Mouse (Mus musculus) intestine, embryonic 14.5 days (tissue): ENCODE measurements at regions not wholly inside any gene's neighbourhood (a gene's known extent, or its start where the extent isn't known, plus 50 kb on each side); places are given as distances from the start of the nearest gene placed in this dataset.

ENCODE experiments used
- ATAC-seq: fragments of 200-750 bp; cut with Nextera tagmentation; replicated peaks from 2 replicates; pipeline ENCODE4 v1.8.0; 2017; ENCODE audit warnings: low read depth, moderate number of reproducible peaks, moderate TSS enrichment, moderate library complexity; ENCODE audit not compliant: low FRiP score, low TSS enrichment
- DNase-seq: peaks from one replicate; pipeline ENCODE4 v3.0.0-alpha.2; 2018; ENCODE audit warnings: low spot score
- H3K27ac ChIP-seq: fragments of 300-500 bp; sonication (generic); 2 replicates; pipeline ENCODE4 v1.5.1; 2014; ENCODE audit warnings: low read depth, mild to moderate bottlenecking, control low read depth
- H3K27me3 ChIP-seq: fragments of 300-500 bp; sonication (generic); replicated peaks from 2 replicates; pipeline ENCODE4 v1.6.1; 2014; ENCODE audit warnings: low read length, control low read depth; ENCODE audit not compliant: control insufficient read depth, insufficient read depth
- H3K36me3 ChIP-seq: fragments of 300-500 bp; sonication (generic); 2 replicates; pipeline ENCODE4 v1.6.1; 2014; ENCODE audit warnings: low read length, control low read depth; ENCODE audit not compliant: control insufficient read depth, insufficient read depth
- H3K4me1 ChIP-seq: fragments of 300-500 bp; sonication (generic); replicated peaks from 2 replicates; pipeline ENCODE4 v1.6.1; 2014; ENCODE audit warnings: low read length, control low read depth, mixed read lengths; ENCODE audit not compliant: control insufficient read depth, insufficient read depth
- H3K4me2 ChIP-seq: fragments of 300-500 bp; sonication (generic); 2 replicates; pipeline ENCODE4 v1.6.1; 2014; ENCODE audit warnings: low read length
- H3K4me3 ChIP-seq: fragments of 300-500 bp; sonication (generic); 2 replicates; pipeline ENCODE4 v1.5.1; 2014; ENCODE audit warnings: low read depth, low read length, control low read depth, mixed read lengths
- H3K9ac ChIP-seq: fragments of 300-500 bp; sonication (generic); 2 replicates; pipeline ENCODE4 v1.6.1; 2014; ENCODE audit warnings: mild to moderate bottlenecking, low read length
- H3K9me3 ChIP-seq: fragments of 300-500 bp; sonication (generic); 2 replicates; pipeline ENCODE4 v1.6.1; 2016; ENCODE audit warnings: low read length, control low read depth; ENCODE audit not compliant: control insufficient read depth
- WGBS: fragments of 180-500 bp; shearing (Covaris S2); extraction: QIAGEN DNeasy Blood & Tissue Kit; methylation state at CpG from one replicate; pipeline ENCODE4 v1.1.7; 2014; 5-methylcytosine and 5-hydroxymethylcytosine counted together

- no peak for DNase-seq
- H3K9ac ChIP-seq = no peak overlapping the region
- H3K36me3 ChIP-seq = no peaks in the 10 kb centered on the region
- H3K27me3 ChIP-seq = no peaks in the 10 kb centered on the region
- H3K27ac ChIP-seq = no peak overlapping the region
- no peak for ATAC-seq
- no peaks in the 10 kb centered on the region for H3K9me3 ChIP-seq
- no peak overlapping the region for H3K4me2 ChIP-seq
- 63% methylated on average over 2 of the region's 2 CpGs for WGBS
- H3K4me1 ChIP-seq = no peaks in the 10 kb centered on the region
- H3K4me3 ChIP-seq = no peak overlapping the region
Measured at GRCm38 (mm10) chr16:79534370-79534769, 443.5 kb upstream of the Tmprss15 start.

DNA sequence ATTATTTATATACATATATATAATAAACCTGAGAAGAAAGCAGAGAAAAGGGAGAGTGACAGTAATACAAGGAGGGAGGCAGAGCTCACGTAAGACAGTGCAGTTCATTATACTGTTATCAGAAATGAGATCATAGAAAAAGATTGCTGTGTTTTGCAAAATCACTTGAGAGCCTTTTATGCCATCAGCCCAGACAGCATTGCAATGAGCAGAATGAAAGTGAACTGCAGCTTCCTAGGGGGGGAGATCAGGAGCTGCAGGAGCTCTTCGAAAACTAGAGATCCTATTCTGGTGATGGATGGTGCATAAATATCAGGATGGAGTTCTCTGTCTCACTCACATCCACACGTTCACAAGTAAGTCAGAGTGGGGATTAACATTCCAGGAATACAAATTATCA, 401.6 kb upstream of the Tmprss15 start:
- DNase-seq (no peak), ATAC-seq (no peak)
- no peaks in the 10 kb centered on the region for H3K36me3 ChIP-seq
- no peak overlapping the region for H3K4me2 ChIP-seq
- no peak overlapping the region for H3K4me3 ChIP-seq
- H3K4me1 ChIP-seq = no peaks in the 10 kb centered on the region
- no peak overlapping the region for H3K27ac ChIP-seq
- no peaks in the 10 kb centered on the region for H3K27me3 ChIP-seq
- no peaks in the 10 kb centered on the region for H3K9me3 ChIP-seq
- 53% methylated on average over 3 of the region's 3 CpGs for WGBS
- no peak overlapping the region for H3K9ac ChIP-seq

DNA sequence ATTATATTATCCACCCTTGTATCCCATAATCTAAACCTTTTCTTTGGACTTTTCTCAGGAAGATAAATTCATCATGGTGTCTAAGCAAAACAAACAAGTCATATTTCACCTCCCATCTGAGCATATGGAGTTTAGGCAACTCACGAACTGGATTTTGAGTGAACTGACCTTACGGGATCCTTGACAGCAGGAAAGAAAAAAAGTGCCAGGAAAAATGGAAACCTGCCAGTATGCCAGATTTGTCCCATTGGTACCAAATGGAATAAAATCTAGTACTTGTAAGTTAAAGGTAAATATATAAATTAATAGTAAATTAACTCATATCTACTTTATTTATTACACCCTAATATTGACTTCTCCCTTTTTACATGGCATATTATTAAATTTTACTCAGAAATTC, 360.0 kb upstream of the Tmprss15 start:
- H3K4me2 ChIP-seq = no peak overlapping the region
- no peaks in the 10 kb centered on the region for H3K36me3 ChIP-seq
- no peaks in the 10 kb centered on the region for H3K27me3 ChIP-seq
- DNase-seq = no peak
- no peak overlapping the region for H3K4me3 ChIP-seq
- no peaks in the 10 kb centered on the region for H3K4me1 ChIP-seq
- no peak overlapping the region for H3K27ac ChIP-seq
- H3K9ac ChIP-seq = no peak overlapping the region
- no peak for ATAC-seq
- 69% methylated on average over 2 of the region's 2 CpGs for WGBS
- no peaks in the 10 kb centered on the region for H3K9me3 ChIP-seq

DNA sequence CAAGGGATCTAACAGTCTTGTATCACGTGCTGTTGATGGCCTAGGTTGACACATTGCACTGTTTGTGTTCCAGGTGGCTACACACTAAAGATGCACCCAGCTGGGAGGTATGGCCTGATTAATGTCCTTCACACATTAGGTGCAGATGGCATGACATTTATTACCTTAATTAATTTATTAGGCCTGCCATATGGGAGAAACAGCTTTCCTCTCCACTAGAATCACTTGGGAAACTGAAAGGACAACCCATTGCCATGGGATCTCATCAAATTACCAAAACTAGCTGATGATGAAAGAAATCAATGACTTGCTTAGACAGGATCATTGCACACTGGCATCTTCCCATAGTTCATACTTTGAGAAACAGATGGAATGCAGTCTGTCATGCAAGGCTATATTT, 358.8 kb upstream of the Tmprss15 start:
- Histone ChIP-seq H3K27ac (no peak overlapping the region), H3K27me3 (no peaks in the 10 kb centered on the region), H3K9me3 (no peaks in the 10 kb centered on the region), H3K36me3 (no peaks in the 10 kb centered on the region), H3K4me2 (no peak overlapping the region), H3K9ac (no peak overlapping the region), H3K4me1 (no peaks in the 10 kb centered on the region), H3K4me3 (no peak overlapping the region)
- ATAC-seq (no peak), DNase-seq (no peak)
- 46% methylated on average over 1 of the region's 1 CpGs for WGBS

DNA sequence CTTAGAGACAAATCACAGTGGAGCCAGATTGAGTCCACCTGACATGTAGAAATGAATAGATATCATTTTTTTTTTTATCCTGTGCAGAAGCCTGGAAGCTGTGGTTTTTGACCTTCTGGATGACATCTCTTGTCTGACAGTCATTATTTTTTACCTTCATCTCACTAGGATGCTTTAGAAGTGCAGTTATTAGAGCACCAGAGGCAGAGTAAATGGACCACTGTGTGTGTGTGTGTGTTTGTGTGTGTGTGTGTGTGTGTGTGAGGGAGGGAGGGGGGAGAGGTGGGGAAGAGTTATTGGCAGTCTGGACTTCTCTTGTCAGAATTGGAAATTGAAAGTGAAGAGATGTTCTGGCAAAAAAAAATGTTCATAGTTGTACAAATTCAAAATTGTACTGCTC, 316.5 kb upstream of the Tmprss15 start:
- no peaks in the 10 kb centered on the region for H3K36me3 ChIP-seq
- DNase-seq (no peak), ATAC-seq (no peak)
- H3K4me2 ChIP-seq = no peak overlapping the region
- H3K4me1 ChIP-seq = no peaks in the 10 kb centered on the region
- H3K27me3 ChIP-seq = no peaks in the 10 kb centered on the region
- H3K9me3 ChIP-seq = no peaks in the 10 kb centered on the region
- no peak overlapping the region for H3K9ac ChIP-seq
- no peak overlapping the region for H3K4me3 ChIP-seq
- H3K27ac ChIP-seq = no peak overlapping the region

GRCm38 (mm10) chr16:79406216-79406615, 315.3 kb upstream of the Tmprss15 start:
- no peak overlapping the region for H3K9ac ChIP-seq
- no peak overlapping the region for H3K4me3 ChIP-seq
- no peak overlapping the region for H3K4me2 ChIP-seq
- H3K27ac ChIP-seq = no peak overlapping the region
- WGBS = 56% methylated on average over 2 of the region's 2 CpGs
- DNase-seq (no peak), ATAC-seq (no peak)
- no peaks in the 10 kb centered on the region for H3K36me3 ChIP-seq
- no peaks in the 10 kb centered on the region for H3K27me3 ChIP-seq
- no peaks in the 10 kb centered on the region for H3K4me1 ChIP-seq
- H3K9me3 ChIP-seq = no peaks in the 10 kb centered on the region

GRCm38 (mm10) chr16:79404064-79404463, 313.2 kb upstream of the Tmprss15 start:
- 89% methylated on average over 1 of the region's 1 CpGs for WGBS
- Histone ChIP-seq H3K27ac (no peak overlapping the region), H3K9ac (no peak overlapping the region), H3K4me1 (no peaks in the 10 kb centered on the region), H3K9me3 (no peaks in the 10 kb centered on the region), H3K4me3 (no peak overlapping the region), H3K27me3 (no peaks in the 10 kb centered on the region), H3K4me2 (no peak overlapping the region), H3K36me3 (no peaks in the 10 kb centered on the region)
- DNase-seq (no peak), ATAC-seq (no peak)

DNA sequence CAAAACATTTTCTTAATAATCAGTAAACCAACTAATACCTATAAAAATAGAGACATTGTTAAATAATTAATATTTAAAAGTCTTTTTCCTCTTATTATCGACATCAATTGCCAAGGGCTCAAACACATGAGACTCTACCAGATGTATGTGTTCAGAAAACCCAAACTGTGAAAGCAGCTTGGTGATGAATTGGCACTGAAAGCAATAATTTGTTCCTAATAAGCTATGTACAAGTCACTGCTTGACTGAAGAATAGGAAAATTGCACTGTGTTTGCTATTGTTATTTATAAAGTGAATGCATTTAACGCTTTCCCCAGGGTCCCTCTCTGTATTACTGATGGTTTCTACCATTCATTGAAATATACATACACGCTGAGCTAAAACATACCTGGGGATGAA, 309.2 kb upstream of the Tmprss15 start:
- 93% methylated on average over 3 of the region's 3 CpGs for WGBS
- no peaks in the 10 kb centered on the region for H3K36me3 ChIP-seq
- ATAC-seq = no peak
- no peak for DNase-seq
- H3K9ac ChIP-seq = no peak overlapping the region
- H3K4me2 ChIP-seq = no peak overlapping the region
- H3K27me3 ChIP-seq = no peaks in the 10 kb centered on the region
- no peaks in the 10 kb centered on the region for H3K9me3 ChIP-seq
- no peaks in the 10 kb centered on the region for H3K4me1 ChIP-seq
- H3K27ac ChIP-seq = no peak overlapping the region
- no peak overlapping the region for H3K4me3 ChIP-seq

GRCm38 (mm10) chr16:79398476-79398875, 307.6 kb upstream of the Tmprss15 start:
- WGBS = 85% methylated on average over 2 of the region's 2 CpGs
- Histone ChIP-seq H3K27me3 (no peaks in the 10 kb centered on the region), H3K36me3 (no peaks in the 10 kb centered on the region), H3K4me2 (no peak overlapping the region), H3K4me1 (no peaks in the 10 kb centered on the region), H3K9me3 (no peaks in the 10 kb centered on the region), H3K4me3 (no peak overlapping the region), H3K9ac (no peak overlapping the region), H3K27ac (no peak overlapping the region)
- no peak for ATAC-seq
- no peak for DNase-seq
